Mouse (Mus musculus): ENCODE data around the gene Thap7.
A peak's percentile ranks its signal among the peaks of the same experiment; 100 is the strongest.
"Not testable (repeated sequence)": the region's sequence is repeated elsewhere in the genome, so short reads cannot be mapped to it uniquely, and the experiment has no call there.

Gene Thap7

DNA sequence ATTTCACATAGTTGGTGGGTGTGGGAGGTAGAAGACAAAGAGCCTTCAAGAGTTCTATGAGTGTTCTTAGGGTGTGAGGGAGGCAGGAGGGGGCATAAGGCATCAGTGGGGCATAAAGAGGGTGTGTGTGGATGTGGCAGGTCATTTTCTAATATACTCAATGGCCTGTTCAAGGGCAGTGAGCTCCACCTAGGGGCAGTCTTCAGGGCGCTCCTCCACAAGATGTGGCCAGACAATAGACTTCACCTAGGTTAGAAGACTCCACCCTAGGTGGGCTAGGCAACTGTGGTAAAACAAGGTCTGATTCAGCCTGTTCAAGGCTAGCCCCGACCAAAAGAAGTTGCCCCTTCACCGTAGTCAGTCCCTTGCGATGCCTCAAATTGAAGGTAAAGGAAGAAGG lies 1.3 kb upstream of the Thap7 start:
- no peak for DNase-seq (ENCODE audit: low read depth, low spot score)

GRCm38 (mm10) chr16:17529981-17530586 lies 852 bp downstream of the Thap7 start:
- DNase-seq (ENCODE audit: low read depth, low spot score), result no peak

- DNase-seq (ENCODE audit: low read depth, low spot score), result no peak
These were observed 2.7 kb downstream of the Thap7 start for GRCm38 (mm10) chr16:17528276-17528675.

- DNase-seq (ENCODE audit: low read depth, low spot score), result no peak
These were observed 3.3 kb downstream of the Thap7 start for GRCm38 (mm10) chr16:17527606-17528005.

- DNase-seq (ENCODE audit: low read depth, low spot score), result no peak
These were observed 4.7 kb downstream of the Thap7 start for GRCm38 (mm10) chr16:17526223-17526622.

DNA sequence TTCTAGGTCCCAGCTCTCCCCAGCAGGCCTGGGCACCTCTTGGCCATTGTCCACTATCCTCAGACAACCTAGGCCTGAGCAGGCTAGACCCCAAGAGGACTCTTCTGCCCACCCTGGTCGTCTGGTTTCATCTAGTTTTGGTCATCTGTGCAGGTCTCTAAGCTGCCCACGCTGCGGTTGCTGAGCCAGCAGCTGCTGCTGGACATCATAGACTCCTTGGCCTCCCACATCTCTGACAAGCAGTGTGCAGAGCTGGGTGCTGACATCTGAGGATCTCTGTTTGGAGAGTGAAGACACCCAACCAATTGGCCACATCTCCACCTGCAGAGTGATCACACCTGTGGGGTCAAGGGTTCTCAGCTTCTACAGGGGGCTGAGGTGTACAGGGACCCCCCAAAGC lies 5.4 kb downstream of the Thap7 start:
- DNase-seq (ENCODE audit: low read depth, low spot score), result no peak

DNA sequence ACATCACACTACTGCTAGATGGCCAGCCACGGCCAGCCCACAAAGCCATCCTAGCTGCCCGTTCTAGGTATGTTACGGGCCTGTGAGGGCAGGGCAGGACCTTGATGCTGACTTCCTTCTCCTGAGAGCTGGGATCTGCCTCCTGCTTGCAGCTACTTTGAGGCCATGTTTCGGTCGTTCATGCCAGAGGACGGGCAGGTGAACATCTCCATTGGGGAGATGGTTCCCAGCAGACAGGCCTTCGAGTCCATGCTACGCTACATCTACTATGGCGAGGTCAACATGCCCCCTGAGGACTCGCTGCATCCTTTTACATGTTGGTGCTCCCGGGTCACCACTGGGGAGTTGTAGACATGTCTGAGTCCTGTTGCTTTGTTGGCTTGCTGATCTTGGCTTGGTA lies 6.8 kb downstream of the Thap7 start:
- no peak for DNase-seq (ENCODE audit: low read depth, low spot score)

DNA sequence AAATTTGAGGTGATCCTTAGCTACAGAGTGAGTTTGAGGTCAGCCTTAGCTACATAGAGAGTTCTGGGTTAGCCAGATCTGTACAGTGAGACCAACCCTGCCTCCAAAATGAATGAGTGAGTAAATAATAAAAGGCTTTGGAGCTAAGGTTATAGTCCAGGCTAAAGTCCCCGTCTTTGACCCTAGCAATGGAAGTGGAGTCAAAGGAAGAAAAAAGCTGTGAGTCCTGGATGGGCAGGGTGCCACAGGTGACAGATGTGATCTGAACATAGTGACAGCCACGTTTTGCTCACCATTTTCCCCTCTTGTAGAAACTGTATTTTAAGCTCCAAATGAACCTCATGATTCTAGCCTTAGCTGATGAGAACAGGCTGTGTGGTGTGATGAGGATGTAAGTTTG lies 12.0 kb downstream of the Thap7 start:
- no peak for DNase-seq (ENCODE audit: low read depth, low spot score)

GRCm38 (mm10) chr16:17511431-17511830 lies 19.5 kb downstream of the Thap7 start:
- no peak for DNase-seq (ENCODE audit: low read depth, low spot score)

- no peak for DNase-seq (ENCODE audit: low read depth, low spot score)
These were observed 20.2 kb downstream of the Thap7 start for GRCm38 (mm10) chr16:17510686-17511085.

DNA sequence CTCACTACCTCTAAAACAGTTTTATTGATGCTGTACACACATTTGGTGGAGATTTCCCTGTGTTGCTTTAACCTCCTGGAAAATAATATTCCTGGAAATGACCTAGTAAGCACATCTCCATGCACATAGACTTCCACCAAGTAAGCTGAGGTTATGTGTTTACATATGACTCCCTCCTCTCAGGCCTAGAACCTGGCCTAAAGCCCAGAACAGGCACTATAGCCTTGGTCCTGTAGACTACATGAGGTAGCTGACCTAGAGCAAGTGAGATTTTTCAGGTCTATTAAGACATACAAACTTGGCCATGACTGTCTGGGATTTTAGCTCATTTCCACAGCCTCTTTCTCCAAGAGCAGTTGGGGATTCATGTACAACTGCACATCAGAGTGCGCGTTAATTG lies 20.8 kb downstream of the Thap7 start:
- no peak for DNase-seq (ENCODE audit: low read depth, low spot score)

- DNase-seq (ENCODE audit: low read depth, low spot score), result no peak
These were observed 21.7 kb downstream of the Thap7 start for GRCm38 (mm10) chr16:17509240-17509597.

- DNase-seq (ENCODE audit: low read depth, low spot score), result peak; percentile 75
These were observed 22.2 kb downstream of the Thap7 start, which contains the start of gene Lztr1 for GRCm38 (mm10) chr16:17508546-17509239. Gene Lztr1, plus strand, starts transcription at chr16:17508688.

GRCm38 (mm10) chr16:17508031-17508430 lies 22.9 kb downstream of the Thap7 start:
- DNase-seq (ENCODE audit: low read depth, low spot score), result not testable (repeated sequence)

- DNase-seq (ENCODE audit: low read depth, low spot score), result no peak
These were observed 23.9 kb downstream of the Thap7 start for GRCm38 (mm10) chr16:17507018-17507552.

- no peak for DNase-seq (ENCODE audit: low read depth, low spot score)
These were observed 28.3 kb downstream of the Thap7 start for GRCm38 (mm10) chr16:17502681-17503080.

DNA sequence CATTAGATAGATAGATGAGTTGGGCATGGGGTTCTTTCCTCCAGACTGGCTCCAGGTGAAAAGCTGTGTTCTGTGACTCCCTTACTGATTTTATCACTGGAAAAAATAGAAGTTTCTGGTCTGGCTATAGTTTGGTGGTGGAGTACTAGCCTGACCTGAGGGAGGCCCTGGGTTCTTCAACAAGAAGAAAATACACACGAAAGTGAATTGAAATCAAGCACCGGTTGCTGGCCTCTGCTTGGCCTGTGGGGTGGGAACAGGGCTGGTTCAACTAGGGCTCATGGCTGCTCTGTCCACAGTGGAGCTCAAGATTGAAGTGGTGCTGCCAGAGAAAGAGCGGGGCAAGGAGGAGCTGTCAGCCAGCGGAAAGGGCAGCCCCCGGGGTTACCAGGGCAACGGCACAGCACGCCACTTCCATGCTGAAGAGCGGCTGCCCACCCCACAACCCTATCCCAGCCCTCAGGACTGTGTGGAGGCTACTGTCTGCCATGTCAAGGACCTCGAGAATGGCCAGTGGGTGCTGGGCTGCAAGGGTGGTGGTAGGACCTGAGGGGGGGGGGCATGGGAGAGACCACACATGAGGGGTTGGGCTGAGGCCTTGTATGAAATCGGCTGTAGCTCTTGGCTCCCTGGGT lies 31.6 kb downstream of the Thap7 start:
- DNase-seq (ENCODE audit: low read depth, low spot score), result no peak

GRCm38 (mm10) chr16:17496499-17497305 lies 34.2 kb downstream of the Thap7 start:
- no peak for DNase-seq (ENCODE audit: low read depth, low spot score)

DNA sequence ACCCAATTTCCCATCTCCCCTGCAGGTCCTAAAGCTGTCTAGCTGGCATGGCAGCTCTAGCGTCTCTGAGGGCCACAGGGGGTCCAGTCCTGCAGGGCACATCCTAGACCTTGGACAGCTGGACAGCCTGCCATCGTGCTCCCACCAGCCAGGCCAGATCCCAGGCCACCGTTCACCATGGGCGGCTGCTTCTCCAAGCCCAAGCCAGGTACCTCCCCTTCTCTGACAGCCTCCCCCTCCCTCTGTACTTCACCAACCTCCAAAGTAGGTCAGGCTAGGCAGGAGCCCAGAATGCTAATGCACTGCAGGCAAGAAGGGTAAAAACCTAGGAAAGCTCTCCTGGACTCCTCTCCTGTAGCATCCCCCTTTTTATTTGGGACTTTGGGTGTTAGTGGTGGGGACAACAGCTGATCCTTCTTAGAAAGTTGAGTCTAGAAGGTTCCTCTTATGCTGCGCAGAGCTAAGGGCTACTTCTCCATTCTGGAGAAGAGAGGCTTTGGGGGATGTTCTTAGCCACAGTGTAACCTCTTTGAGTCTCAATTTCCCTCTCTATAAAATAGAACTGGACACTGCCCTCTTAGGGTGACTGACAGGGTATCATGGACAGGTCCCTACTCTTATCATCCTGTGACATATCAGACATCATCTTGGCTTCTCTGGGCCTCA lies 38.9 kb downstream of the Thap7 start:
- no peak for DNase-seq (ENCODE audit: low read depth, low spot score)

- no peak for DNase-seq (ENCODE audit: low read depth, low spot score)
These were observed 39.8 kb downstream of the Thap7 start for GRCm38 (mm10) chr16:17491154-17491553.

GRCm38 (mm10) chr16:17489469-17490111 lies 41.3 kb downstream of the Thap7 start, which contains the start of gene Aifm3:
Gene Aifm3, plus strand, starts transcription at chr16:17489611.
- DNase-seq (ENCODE audit: low read depth, low spot score), result no peak

Measured in retina, postnatal 7 days (tissue).